Mouse (Mus musculus) hindbrain, postnatal 0 days (tissue): ENCODE measurements at regions not wholly inside any gene's neighbourhood (a gene's known extent, or its start where the extent isn't known, plus 50 kb on each side); places are given as distances from the start of the nearest gene placed in this dataset.

Experiments
- ATAC-seq: fragments of 200-750 bp; cut with Nextera tagmentation; 2 replicates; pipeline ENCODE4 v1.8.0; 2017; ENCODE audit warnings: mild to moderate bottlenecking, moderate TSS enrichment, moderate library complexity
- DNase-seq: peaks from one replicate; pipeline ENCODE4 v3.0.0-alpha.2; 2015; ENCODE audit warnings: low spot score
- H3K27ac ChIP-seq: fragments of 300-500 bp; sonication (generic); 2 replicates; pipeline ENCODE4 v1.5.1; 2014; ENCODE audit warnings: mild to moderate bottlenecking
- H3K27me3 ChIP-seq: fragments of 300-500 bp; sonication (generic); 2 replicates; pipeline ENCODE4 v1.6.1; 2014; ENCODE audit warnings: low read length, mixed read lengths; ENCODE audit not compliant: insufficient read depth
- H3K36me3 ChIP-seq: fragments of 300-500 bp; sonication (generic); 2 replicates; pipeline ENCODE4 v1.6.1; 2014; ENCODE audit warnings: low read length, mixed read lengths; ENCODE audit not compliant: insufficient read depth
- H3K4me1 ChIP-seq: fragments of 300-500 bp; sonication (generic); 2 replicates; pipeline ENCODE4 v1.6.1; 2014; ENCODE audit warnings: antibody characterized with exemption, low read length, mixed read lengths; ENCODE audit not compliant: insufficient read depth
- H3K4me2 ChIP-seq: fragments of 300-500 bp; sonication (generic); 2 replicates; pipeline ENCODE4 v1.6.1; 2014; ENCODE audit warnings: low read depth, mild to moderate bottlenecking, low read length, moderate library complexity, mixed read lengths
- H3K4me3 ChIP-seq: fragments of 300-500 bp; sonication (generic); 2 replicates; pipeline ENCODE4 v1.5.1; 2014; ENCODE audit warnings: low read length
- H3K9ac ChIP-seq: fragments of 300-500 bp; sonication (generic); replicated peaks from 2 replicates; pipeline ENCODE4 v1.6.1; 2014; ENCODE audit warnings: mild to moderate bottlenecking, low read length, moderate library complexity, mixed read lengths
- H3K9me3 ChIP-seq: fragments of 300-500 bp; sonication (generic); 2 replicates; pipeline ENCODE4 v1.6.1; 2016; ENCODE audit warnings: low read length, mixed read lengths
- CTCF ChIP-seq: IDR thresholded peaks from 2 replicates; pipeline ENCODE4 v1.5.1; 2016; ENCODE audit warnings: antibody characterized with exemption, control low read depth, low read depth
- WGBS: fragments of 180-500 bp; shearing (Covaris S2); extraction: QIAGEN DNeasy Blood & Tissue Kit; methylation state at CpG from one replicate; pipeline ENCODE4 v1.1.7; 2014; 5-methylcytosine and 5-hydroxymethylcytosine counted together

DNA sequence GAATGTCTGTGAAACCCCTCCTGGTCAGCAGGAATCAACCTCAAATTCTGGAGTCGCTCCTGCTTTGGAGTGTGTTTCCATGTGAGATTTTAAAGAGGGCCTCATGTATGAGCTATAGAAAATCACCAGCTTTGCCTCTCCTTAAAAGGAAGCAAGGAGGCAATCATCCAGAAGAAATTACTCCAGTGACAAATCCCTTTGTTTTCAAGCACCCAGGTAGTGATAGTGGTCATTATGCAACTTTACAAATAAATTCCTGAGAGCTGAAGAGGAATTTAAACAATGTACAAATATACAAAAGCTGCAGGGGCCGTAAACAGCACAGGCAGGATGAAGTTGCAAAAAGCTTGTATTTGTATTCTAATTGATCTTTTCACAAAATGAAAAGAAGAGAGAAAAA lies 206.5 kb upstream of the Vrk2 start:
- Histone ChIP-seq H3K27ac (no peak overlapping the region), H3K27me3 (no peaks in the 10 kb centered on the region), H3K9ac (no peak overlapping the region), H3K4me1 (no peaks in the 10 kb centered on the region), H3K4me2 (no peak overlapping the region), H3K9me3 (no peaks in the 10 kb centered on the region), H3K36me3 (no peaks in the 10 kb centered on the region), H3K4me3 (no peak overlapping the region)
- 62% methylated on average over 2 of the region's 2 CpGs for WGBS
- no peak for DNase-seq
- no peak for ATAC-seq
- no peak for TF ChIP-seq CTCF

DNA sequence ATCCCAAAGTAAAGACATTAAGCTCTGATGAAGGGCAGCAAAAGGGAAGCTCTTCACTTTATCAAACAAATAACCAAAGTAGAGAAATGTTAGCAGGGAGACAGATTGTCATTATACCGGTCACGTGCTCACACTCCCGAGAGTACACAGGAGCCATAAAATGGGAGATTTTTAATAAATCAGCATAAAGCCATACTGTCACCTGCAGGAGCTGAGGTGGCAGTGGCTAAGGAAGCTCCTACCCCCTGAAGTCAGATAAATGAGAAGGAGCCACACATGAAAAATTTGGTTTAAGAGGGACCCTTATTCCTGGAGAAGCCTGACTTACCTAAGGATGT lies 200.8 kb upstream of the Vrk2 start:
- Histone ChIP-seq H3K27me3 (no peaks in the 10 kb centered on the region), H3K4me2 (no peak overlapping the region), H3K9me3 (no peaks in the 10 kb centered on the region), H3K36me3 (no peaks in the 10 kb centered on the region), H3K27ac (no peak overlapping the region), H3K9ac (no peak overlapping the region), H3K4me3 (no peak overlapping the region), H3K4me1 (no peaks in the 10 kb centered on the region)
- DNase-seq (no peak), ATAC-seq (no peak)
- no peak for TF ChIP-seq CTCF
- WGBS = 69% methylated on average over 3 of the region's 3 CpGs

DNA sequence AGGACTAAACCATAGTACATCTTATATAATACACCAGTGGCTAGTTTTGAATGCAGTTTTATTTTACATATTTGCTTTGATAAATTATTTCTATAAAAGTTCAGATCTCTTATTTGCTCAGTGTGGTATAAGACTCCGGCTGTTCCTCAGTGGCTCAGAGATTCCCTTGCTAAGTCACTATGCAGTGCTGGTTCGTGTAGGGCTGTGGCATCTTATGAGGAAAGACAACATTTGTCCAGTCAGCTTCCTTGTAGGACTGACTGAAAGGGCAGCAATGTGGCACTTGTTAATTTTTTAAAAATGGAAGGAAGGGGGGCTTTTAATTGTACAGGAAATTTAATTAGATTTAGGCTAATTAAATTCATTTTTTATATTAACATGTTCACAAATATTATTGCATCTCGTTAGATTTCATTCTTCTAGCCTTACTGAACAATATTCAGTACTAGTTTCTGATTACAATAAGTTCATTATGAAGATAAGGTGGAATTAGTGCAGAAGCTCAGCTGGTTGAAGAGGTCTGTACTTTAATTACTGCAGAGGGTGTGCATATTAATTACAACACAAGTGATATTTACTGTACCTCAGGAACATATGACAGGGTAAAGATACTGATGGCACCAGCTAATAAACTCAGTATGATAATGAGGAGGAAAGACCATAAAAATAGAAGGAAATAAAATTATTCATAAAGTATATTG lies 200.3 kb upstream of the Vrk2 start:
- Histone ChIP-seq H3K36me3 (no peaks in the 10 kb centered on the region), H3K4me3 (no peak overlapping the region), H3K9ac (no peak overlapping the region), H3K27me3 (no peaks in the 10 kb centered on the region), H3K27ac (no peak overlapping the region), H3K4me2 (no peak overlapping the region), H3K9me3 (no peaks in the 10 kb centered on the region), H3K4me1 (no peaks in the 10 kb centered on the region)
- 69% methylated on average over 3 of the region's 3 CpGs for WGBS
- DNase-seq (no peak), ATAC-seq (no peak)
- no peak for TF ChIP-seq CTCF

- TF ChIP-seq CTCF = no peak
- Histone ChIP-seq H3K4me2 (no peak overlapping the region), H3K9ac (no peak overlapping the region), H3K27me3 (no peaks in the 10 kb centered on the region), H3K27ac (no peak overlapping the region), H3K4me3 (no peak overlapping the region), H3K36me3 (no peaks in the 10 kb centered on the region), H3K9me3 (no peaks in the 10 kb centered on the region), H3K4me1 (no peaks in the 10 kb centered on the region)
- DNase-seq = no peak
- 55% methylated on average over 2 of the region's 2 CpGs for WGBS
- no peak for ATAC-seq
Measured at GRCm38 (mm10) chr11:26789281-26789680, 195.5 kb upstream of the Vrk2 start.

- Histone ChIP-seq H3K4me2 (no peak overlapping the region), H3K36me3 (no peaks in the 10 kb centered on the region), H3K27ac (no peak overlapping the region), H3K9me3 (no peaks in the 10 kb centered on the region), H3K4me3 (no peak overlapping the region), H3K9ac (no peak overlapping the region), H3K27me3 (no peaks in the 10 kb centered on the region), H3K4me1 (no peaks in the 10 kb centered on the region)
- DNase-seq = peak; percentile 68
- ATAC-seq = peak; percentile 83; the same call in 1 of the 2 replicates
- 6% methylated on average over 1 of the region's 1 CpGs for WGBS
- peak; percentile 79 for TF ChIP-seq CTCF
Measured at GRCm38 (mm10) chr11:26785164-26785563, 191.4 kb upstream of the Vrk2 start.

DNA sequence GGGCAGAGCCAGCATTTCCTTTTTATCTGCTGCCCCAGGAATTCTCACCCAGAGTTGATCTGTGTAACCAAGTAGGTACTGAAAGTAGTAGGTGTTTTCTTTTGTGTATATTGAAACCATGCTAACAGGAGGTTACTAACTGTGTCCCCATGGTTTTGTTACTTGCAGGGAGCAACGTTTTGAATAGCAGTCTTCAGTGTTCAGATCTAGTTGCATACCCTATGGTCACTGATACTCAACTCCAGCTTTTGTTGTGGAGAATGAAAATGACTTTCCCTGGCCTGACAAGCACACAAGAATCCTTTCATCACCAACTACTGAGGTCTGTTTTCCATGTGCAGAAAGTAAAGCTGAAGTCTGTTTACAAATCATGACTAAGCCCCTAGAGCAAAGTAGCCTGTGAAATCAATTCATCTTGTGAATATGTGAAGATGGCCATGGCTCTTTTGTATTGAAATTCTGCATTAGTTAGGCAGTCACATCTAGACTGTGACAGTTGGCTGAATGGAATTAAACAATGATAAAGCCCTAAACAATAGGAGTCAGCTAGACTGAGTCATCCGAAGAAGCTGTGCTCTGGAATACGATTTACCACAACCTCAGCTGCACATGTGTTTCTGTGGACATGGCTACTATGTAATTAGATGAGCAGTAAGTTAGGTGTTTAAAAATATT lies 179.5 kb upstream of the Vrk2 start:
- Histone ChIP-seq H3K4me3 (no peak overlapping the region), H3K4me2 (no peak overlapping the region), H3K27ac (no peak overlapping the region), H3K36me3 (no peaks in the 10 kb centered on the region), H3K4me1 (no peaks in the 10 kb centered on the region), H3K9ac (no peak overlapping the region), H3K9me3 (no peaks in the 10 kb centered on the region), H3K27me3 (no peaks in the 10 kb centered on the region)
- ATAC-seq = no peak
- DNase-seq = peak; percentile 1
- 11% methylated on average over 3 of the region's 3 CpGs for WGBS
- TF ChIP-seq CTCF = no peak

DNA sequence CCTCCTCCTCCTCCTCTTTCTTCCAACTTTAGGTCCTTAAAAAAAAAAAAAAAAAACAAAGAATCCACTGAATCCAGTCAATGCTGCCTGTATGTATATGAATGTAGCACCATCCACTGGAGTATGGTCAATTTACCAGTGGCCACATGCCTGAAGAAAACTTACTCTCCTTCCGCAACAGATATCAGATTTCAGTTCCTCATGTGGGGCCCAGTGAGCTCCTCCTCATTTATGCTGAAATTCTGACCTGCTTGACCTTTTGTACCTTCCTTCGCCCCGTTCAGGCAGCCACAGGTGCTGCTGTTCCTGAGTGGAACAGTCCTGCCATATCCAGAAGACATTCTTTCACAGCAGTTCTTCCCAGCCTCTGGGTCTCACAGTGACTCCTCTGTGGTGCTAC lies 161.8 kb upstream of the Vrk2 start:
- no peak overlapping the region for H3K9ac ChIP-seq
- H3K4me2 ChIP-seq = no peak overlapping the region
- no peaks in the 10 kb centered on the region for H3K9me3 ChIP-seq
- ATAC-seq (no peak), DNase-seq (no peak)
- TF ChIP-seq CTCF = no peak
- H3K4me3 ChIP-seq = no peak overlapping the region
- 83% methylated on average over 3 of the region's 3 CpGs for WGBS
- no peaks in the 10 kb centered on the region for H3K36me3 ChIP-seq
- no peaks in the 10 kb centered on the region for H3K27me3 ChIP-seq
- H3K27ac ChIP-seq = no peak overlapping the region
- no peaks in the 10 kb centered on the region for H3K4me1 ChIP-seq
